Mouse (Mus musculus) G1E-ER4 (cell line): ENCODE measurements around the gene Ddx27. TPM values are rescaled to one million over a fixed set of nuclear protein-coding genes. Genes with fewer than 3 reads are reported as not detected.

ENCODE experiments used
- GATA1 ChIP-seq: IDR thresholded peaks from one replicate; pipeline ENCODE4 v1.8.0; 2012; ENCODE audit warnings: low read length, inconsistent platforms
- polyA plus RNA-seq: library from polyadenylated mRNA; stranded (reverse); fragments of >175 nt; gene quantifications from 2 replicates; pipeline ENCODE4 v1.2.3, GENCODE M21; 2012

The Ddx27 gene
- polyA plus RNA-seq, 1 experiment = 124 TPM

GRCm38 (mm10) chr2:167067575-167067974 lies 52.6 kb downstream of the Ddx27 start:
- TF ChIP-seq GATA1 = no peak

GRCm38 (mm10) chr2:167070341-167070740 lies 55.3 kb downstream of the Ddx27 start:
- no peak for TF ChIP-seq GATA1

GRCm38 (mm10) chr2:167071266-167071640 lies 56.3 kb downstream of the Ddx27 start:
- no peak for TF ChIP-seq GATA1

GRCm38 (mm10) chr2:167071641-167072601 lies 56.9 kb downstream of the Ddx27 start:
- no peak for TF ChIP-seq GATA1

GRCm38 (mm10) chr2:167074587-167074986 lies 59.6 kb downstream of the Ddx27 start:
- TF ChIP-seq GATA1 = no peak

- no peak for TF ChIP-seq GATA1
These were observed 61.4 kb downstream of the Ddx27 start for GRCm38 (mm10) chr2:167076352-167076751.

- TF ChIP-seq GATA1 = no peak
These were observed 61.8 kb downstream of the Ddx27 start for GRCm38 (mm10) chr2:167076759-167077158.

GRCm38 (mm10) chr2:167077199-167077962 lies 62.4 kb downstream of the Ddx27 start:
- no peak for TF ChIP-seq GATA1

- TF ChIP-seq GATA1 = no peak
These were observed 63.5 kb downstream of the Ddx27 start for GRCm38 (mm10) chr2:167078486-167078885.

- TF ChIP-seq GATA1 = no peak
These were observed 64.0 kb downstream of the Ddx27 start for GRCm38 (mm10) chr2:167078931-167079495.

GRCm38 (mm10) chr2:167079535-167080257 lies 64.7 kb downstream of the Ddx27 start:
- no peak for TF ChIP-seq GATA1

- no peak for TF ChIP-seq GATA1
These were observed 65.4 kb downstream of the Ddx27 start for GRCm38 (mm10) chr2:167080387-167080786.

GRCm38 (mm10) chr2:167081135-167081534 lies 66.1 kb downstream of the Ddx27 start:
- TF ChIP-seq GATA1 = no peak

GRCm38 (mm10) chr2:167081639-167082038 lies 66.6 kb downstream of the Ddx27 start:
- no peak for TF ChIP-seq GATA1

Other genes with a start within 250 kb of the Ddx27 start
- gene Trp53rkb, start 222.7 kb upstream of the Ddx27 start, polyA plus RNA-seq = 3.6 and 4.5 TPM in 2 replicates
- 9.3 and 9.8 TPM in 2 replicates for gene Arfgef2, start 209.6 kb upstream of the Ddx27 start, polyA plus RNA-seq
- 8.5 and 11.8 TPM in 2 replicates for gene Cse1l, start 109.2 kb upstream of the Ddx27 start, polyA plus RNA-seq
- gene Stau1, start 18.9 kb upstream of the Ddx27 start, polyA plus RNA-seq = 35.5 and 36.5 TPM in 2 replicates
- gene Znfx1, start 47.8 kb downstream of the Ddx27 start, polyA plus RNA-seq = 2.8 and 4.0 TPM in 2 replicates
- 0.04 and 0.21 TPM in 2 replicates for gene Kcnb1, start 175.0 kb downstream of the Ddx27 start, polyA plus RNA-seq
- gene Ptgis, start 225.4 kb downstream of the Ddx27 start, polyA plus RNA-seq = not detected in 2 replicates